Mouse (Mus musculus) right cerebral cortex, adult 18-20 months (tissue): Measurements from ENCODE around the gene Gal3st3.
A peak's percentile ranks its signal among the peaks of the same experiment; 100 is the strongest.

Source experiments
- DNase-seq: peaks from one replicate; pipeline ENCODE4 v3.0.0; 2022; ENCODE audit warnings: mixed read lengths

Gene Gal3st3

GRCm38 (mm10) chr19:5297903-5298800, at the start of gene Gal3st3:
Gal3st3 (plus strand) TSS chr19:5298331.
- peak; percentile 63 for DNase-seq

GRCm38 (mm10) chr19:5257140-5257539, 41.0 kb upstream of the Gal3st3 start:
- no peak for DNase-seq

GRCm38 (mm10) chr19:5267015-5267414, 31.1 kb upstream of the Gal3st3 start:
- DNase-seq = no peak

GRCm38 (mm10) chr19:5268017-5268416, 30.1 kb upstream of the Gal3st3 start:
- DNase-seq = no peak

- DNase-seq = no peak
Observed at GRCm38 (mm10) chr19:5268875-5269274, 29.3 kb upstream of the Gal3st3 start.

- DNase-seq = no peak
Observed at GRCm38 (mm10) chr19:5269392-5269791, 28.7 kb upstream of the Gal3st3 start.

- DNase-seq = no peak
Observed at GRCm38 (mm10) chr19:5271430-5271829, 26.7 kb upstream of the Gal3st3 start.

- DNase-seq = peak; percentile 25
Observed at GRCm38 (mm10) chr19:5272326-5272795, 25.8 kb upstream of the Gal3st3 start.

GRCm38 (mm10) chr19:5272801-5273733, 25.1 kb upstream of the Gal3st3 start, which contains the start of gene Pacs1:
Pacs1 (minus strand) TSS chr19:5273119.
- DNase-seq = peak; percentile 87

- DNase-seq = no peak
Observed at GRCm38 (mm10) chr19:5273916-5274315, 24.2 kb upstream of the Gal3st3 start.

GRCm38 (mm10) chr19:5274641-5275040, 23.5 kb upstream of the Gal3st3 start:
- DNase-seq = no peak

GRCm38 (mm10) chr19:5275736-5276135, 22.4 kb upstream of the Gal3st3 start:
- DNase-seq = no peak

- DNase-seq = no peak
Observed at GRCm38 (mm10) chr19:5276531-5276930, 21.6 kb upstream of the Gal3st3 start.

- DNase-seq = no peak
Observed at GRCm38 (mm10) chr19:5277140-5277539, 21.0 kb upstream of the Gal3st3 start.

GRCm38 (mm10) chr19:5278381-5278780, 19.8 kb upstream of the Gal3st3 start:
- DNase-seq = no peak

GRCm38 (mm10) chr19:5294972-5295735, 3.0 kb upstream of the Gal3st3 start, which contains the start of gene Sf3b2:
Sf3b2 (minus strand) TSS chr19:5295455.
- DNase-seq = peak; percentile 99

- no peak for DNase-seq
Observed at GRCm38 (mm10) chr19:5295736-5296075, 2.4 kb upstream of the Gal3st3 start.

GRCm38 (mm10) chr19:5296630-5297029, 1.5 kb upstream of the Gal3st3 start:
- peak; percentile 84 for DNase-seq

- DNase-seq = no peak
Observed at GRCm38 (mm10) chr19:5300588-5300987, 2.5 kb downstream of the Gal3st3 start.

GRCm38 (mm10) chr19:5302455-5302854, 4.3 kb downstream of the Gal3st3 start:
- no peak for DNase-seq

- DNase-seq = no peak
Observed at GRCm38 (mm10) chr19:5306279-5306678, 8.1 kb downstream of the Gal3st3 start.

- DNase-seq = no peak
Observed at GRCm38 (mm10) chr19:5306968-5307734, 9.0 kb downstream of the Gal3st3 start.
